Mouse (Mus musculus): Measurements from ENCODE around the gene Hspa1l. TPM values are rescaled to one million over a fixed set of nuclear protein-coding genes. Genes with fewer than 3 reads are reported as not detected.
"Not testable (repeated sequence)": the region's sequence is repeated elsewhere in the genome, so short reads cannot be mapped to it uniquely, and the experiment has no call there.

Hspa1l gene
- polyA plus RNA-seq (2012; rRNA removed): 0.81 and 1.3 TPM in 2 replicates

DNA sequence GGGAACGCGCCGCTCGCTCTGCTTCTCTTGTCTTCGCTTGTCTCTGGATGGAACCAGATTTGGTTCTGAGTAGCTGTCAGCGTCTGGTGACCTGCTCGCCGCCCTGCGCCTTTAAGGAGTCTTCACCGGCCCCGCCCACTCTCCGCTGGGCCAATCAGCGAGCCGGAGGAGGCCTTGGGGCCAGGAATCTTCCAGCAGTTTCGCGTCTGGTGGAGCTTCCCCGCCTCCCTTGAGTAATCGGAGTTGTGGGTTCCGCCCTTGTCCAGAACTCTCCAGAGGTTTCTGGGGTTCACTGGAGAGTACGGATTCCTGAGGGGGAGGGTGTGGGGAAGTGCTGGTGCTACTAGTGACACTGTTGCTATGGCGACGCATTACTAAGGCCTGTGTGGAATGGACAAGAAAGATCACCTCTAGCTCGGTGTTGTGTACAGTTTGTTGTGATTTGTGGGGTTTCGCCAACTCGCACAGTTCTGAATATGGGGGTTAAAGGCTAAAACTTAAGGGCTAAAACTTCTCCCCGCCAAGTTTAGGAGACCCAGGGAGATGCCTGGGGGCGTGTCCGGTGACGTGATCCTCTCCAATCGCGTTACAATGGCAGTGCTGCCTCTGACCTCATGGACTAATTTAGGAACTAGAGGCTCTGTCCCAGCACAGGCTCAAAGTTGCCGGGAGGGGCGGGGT, at the start of gene Hspa1l, which contains the start of gene Hspa1a:
Hspa1l (plus strand) TSS at position 635 of the 681 bp plus-strand sequence.
Hspa1a (minus strand) TSS at position 88 of the 681 bp plus-strand sequence.
- H3K4me1 ChIP-seq (ENCODE audit: control insufficient read depth, insufficient read depth, low read length): not testable (repeated sequence)
- under 1% methylated on average over 30 of the region's 33 CpGs for WGBS
- peak; percentile 76; the same call in 1 of the 2 replicates for TF ChIP-seq POLR2A (IDR thresholded peaks at IDR 0.05; ENCODE audit: borderline replicate concordance, extremely low read depth, low read depth, low read length)
- peak within 1 kb of the TSS; percentile 90 for H3K4me3 ChIP-seq (replicated peaks; ENCODE audit: extremely low read depth, low read depth, low read length)
- DNase-seq: peak; percentile 88

GRCm38 (mm10) chr17:34922939-34923338, 49.6 kb upstream of the Hspa1l start:
- Histone ChIP-seq H3K4me1 (ENCODE audit: control insufficient read depth, insufficient read depth, low read length) (no peaks in the 10 kb centered on the region), H3K4me3 (replicated peaks; ENCODE audit: extremely low read depth, low read depth, low read length) (no peak overlapping the region)
- no peak for TF ChIP-seq CTCF (IDR thresholded peaks at IDR 0.05; ENCODE audit: insufficient read depth, low read length)
- no peak for TF ChIP-seq POLR2A (IDR thresholded peaks at IDR 0.05; ENCODE audit: borderline replicate concordance, extremely low read depth, low read depth, low read length)
- DNase-seq: no peak
- WGBS: 52% methylated on average over 6 of the region's 6 CpGs

- no peak for DNase-seq
- no peaks in the 10 kb centered on the region for H3K4me1 ChIP-seq (ENCODE audit: control insufficient read depth, insufficient read depth, low read length)
- H3K4me3 ChIP-seq (replicated peaks; ENCODE audit: extremely low read depth, low read depth, low read length): no peak overlapping the region
- WGBS: 60% methylated on average over 5 of the region's 5 CpGs
- TF ChIP-seq POLR2A (IDR thresholded peaks at IDR 0.05; ENCODE audit: borderline replicate concordance, extremely low read depth, low read depth, low read length): no peak
- no peak for TF ChIP-seq CTCF (IDR thresholded peaks at IDR 0.05; ENCODE audit: insufficient read depth, low read length)
Measured at GRCm38 (mm10) chr17:34924258-34924657, 48.2 kb upstream of the Hspa1l start.

GRCm38 (mm10) chr17:34927306-34928019, 45.0 kb upstream of the Hspa1l start:
- Histone ChIP-seq H3K4me3 (replicated peaks; ENCODE audit: extremely low read depth, low read depth, low read length) (no peak overlapping the region), H3K4me1 (ENCODE audit: control insufficient read depth, insufficient read depth, low read length) (peaks cover 4% of the 10 kb centered on the region; the same call in 1 of the 2 replicates)
- 69% methylated on average over 18 of the region's 18 CpGs for WGBS
- peak; percentile 17 for DNase-seq
- TF ChIP-seq CTCF (IDR thresholded peaks at IDR 0.05; ENCODE audit: insufficient read depth, low read length): no peak
- TF ChIP-seq POLR2A (IDR thresholded peaks at IDR 0.05; ENCODE audit: borderline replicate concordance, extremely low read depth, low read depth, low read length): no peak

GRCm38 (mm10) chr17:34928841-34929240, 43.7 kb upstream of the Hspa1l start:
- H3K4me3 ChIP-seq (replicated peaks; ENCODE audit: extremely low read depth, low read depth, low read length): no peak overlapping the region
- TF ChIP-seq POLR2A (IDR thresholded peaks at IDR 0.05; ENCODE audit: borderline replicate concordance, extremely low read depth, low read depth, low read length) (no peak), CTCF (IDR thresholded peaks at IDR 0.05; ENCODE audit: insufficient read depth, low read length) (no peak)
- 50% methylated on average over 4 of the region's 4 CpGs for WGBS
- peaks cover 4% of the 10 kb centered on the region; the same call in 1 of the 2 replicates for H3K4me1 ChIP-seq (ENCODE audit: control insufficient read depth, insufficient read depth, low read length)
- no peak for DNase-seq

- peak; percentile 58 for TF ChIP-seq CTCF (IDR thresholded peaks at IDR 0.05; ENCODE audit: insufficient read depth, low read length)
- TF ChIP-seq POLR2A (IDR thresholded peaks at IDR 0.05; ENCODE audit: borderline replicate concordance, extremely low read depth, low read depth, low read length): peak; percentile 89; the same call in 1 of the 2 replicates
Measured at GRCm38 (mm10) chr17:34931061-34931734, 41.3 kb upstream of the Hspa1l start, which contains the start of gene Neu1. Gene Neu1, plus strand, starts transcription at chr17:34931253.

DNA sequence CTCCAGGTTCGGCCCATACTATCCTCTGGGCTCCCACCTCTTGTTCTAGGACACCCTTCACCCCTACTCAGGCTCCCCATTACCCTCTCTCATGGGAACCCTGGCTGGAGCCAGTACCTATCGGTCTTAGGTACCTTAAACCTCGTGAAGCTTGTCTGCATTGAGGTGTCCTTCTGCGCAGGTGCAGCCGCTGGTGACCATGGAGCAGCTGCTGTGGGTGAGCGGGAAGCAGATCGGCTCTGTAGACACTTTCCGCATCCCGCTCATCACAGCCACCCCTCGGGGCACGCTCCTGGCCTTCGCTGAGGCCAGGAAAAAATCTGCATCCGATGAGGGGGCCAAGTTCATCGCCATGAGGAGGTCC, 40.8 kb upstream of the Hspa1l start:
- TF ChIP-seq CTCF (IDR thresholded peaks at IDR 0.05; ENCODE audit: insufficient read depth, low read length) (no peak), POLR2A (IDR thresholded peaks at IDR 0.05; ENCODE audit: borderline replicate concordance, extremely low read depth, low read depth, low read length) (no peak)
- H3K4me3 ChIP-seq (replicated peaks; ENCODE audit: extremely low read depth, low read depth, low read length): peak overlapping the region; percentile 67
- DNase-seq: peak; percentile 37
- 8% methylated on average over 14 of the region's 14 CpGs for WGBS
- peaks cover 4% of the 10 kb centered on the region; the same call in 1 of the 2 replicates for H3K4me1 ChIP-seq (ENCODE audit: control insufficient read depth, insufficient read depth, low read length)

More at GRCm38 (mm10) chr17:34931061-34931734, 41.3 kb upstream of the Hspa1l start, which contains the start of gene Neu1:
- DNase-seq: peak; percentile 98
- Histone ChIP-seq H3K4me1 (ENCODE audit: control insufficient read depth, insufficient read depth, low read length) (peaks cover 4% of the 10 kb centered on the region; the same call in 1 of the 2 replicates), H3K4me3 (replicated peaks; ENCODE audit: extremely low read depth, low read depth, low read length) (peak within 1 kb of the TSS; percentile 67)
- WGBS: under 1% methylated on average over 38 of the region's 38 CpGs

DNA sequence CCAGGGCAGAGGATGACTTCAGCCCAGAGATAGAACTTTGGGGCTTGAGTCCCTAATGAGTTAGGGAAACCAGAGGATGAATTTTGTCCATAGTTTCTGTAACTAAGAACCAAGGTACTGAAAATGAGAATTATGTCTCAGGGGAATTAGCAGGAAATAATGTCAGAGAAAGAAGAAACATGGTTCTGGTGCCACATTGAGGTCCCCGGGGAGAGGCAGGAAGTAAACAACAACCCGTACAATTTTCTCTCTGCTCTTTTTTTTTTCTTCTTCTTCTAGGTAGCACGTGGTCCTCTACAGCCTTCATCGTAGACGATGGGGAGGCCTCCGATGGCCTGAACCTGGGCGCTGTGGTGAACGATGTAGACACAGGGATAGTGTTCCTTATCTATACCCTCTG, 40.2 kb upstream of the Hspa1l start:
- H3K4me3 ChIP-seq (replicated peaks; ENCODE audit: extremely low read depth, low read depth, low read length): peak overlapping the region; percentile 67
- no peak for DNase-seq
- no peak for TF ChIP-seq CTCF (IDR thresholded peaks at IDR 0.05; ENCODE audit: insufficient read depth, low read length)
- TF ChIP-seq POLR2A (IDR thresholded peaks at IDR 0.05; ENCODE audit: borderline replicate concordance, extremely low read depth, low read depth, low read length): no peak
- peaks cover 4% of the 10 kb centered on the region; the same call in 1 of the 2 replicates for H3K4me1 ChIP-seq (ENCODE audit: control insufficient read depth, insufficient read depth, low read length)
- WGBS: 57% methylated on average over 8 of the region's 8 CpGs

DNA sequence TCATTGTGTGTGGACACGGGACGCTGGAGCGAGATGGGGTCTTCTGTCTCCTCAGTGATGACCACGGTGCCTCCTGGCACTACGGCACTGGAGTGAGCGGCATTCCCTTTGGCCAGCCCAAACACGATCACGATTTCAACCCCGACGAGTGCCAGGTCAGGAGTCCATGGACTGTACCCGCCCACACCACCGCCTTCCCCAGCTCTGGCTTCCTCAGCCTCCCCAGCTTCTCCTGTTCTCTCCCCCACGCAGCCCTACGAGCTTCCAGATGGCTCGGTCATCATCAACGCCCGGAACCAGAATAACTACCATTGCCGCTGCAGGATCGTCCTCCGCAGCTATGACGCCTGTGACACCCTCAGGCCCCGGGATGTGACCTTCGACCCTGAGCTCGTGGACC, 38.5 kb upstream of the Hspa1l start:
- Histone ChIP-seq H3K4me1 (ENCODE audit: control insufficient read depth, insufficient read depth, low read length) (peaks cover 4% of the 10 kb centered on the region; the same call in 1 of the 2 replicates), H3K4me3 (replicated peaks; ENCODE audit: extremely low read depth, low read depth, low read length) (no peak overlapping the region)
- DNase-seq: no peak
- TF ChIP-seq POLR2A (IDR thresholded peaks at IDR 0.05; ENCODE audit: borderline replicate concordance, extremely low read depth, low read depth, low read length) (no peak), CTCF (IDR thresholded peaks at IDR 0.05; ENCODE audit: insufficient read depth, low read length) (no peak)
- 70% methylated on average over 24 of the region's 24 CpGs for WGBS
